Mouse (Mus musculus) stomach, embryonic 14.5 days (tissue): ENCODE measurements at regions not wholly inside any gene's neighbourhood (a gene's known extent, or its start where the extent isn't known, plus 50 kb on each side); places are given as distances from the start of the nearest gene placed in this dataset.

ENCODE experiments used
- ATAC-seq: fragments of 200-750 bp; cut with Nextera tagmentation; 2 replicates; pipeline ENCODE4 v1.8.0; 2017; ENCODE audit warnings: low read depth, moderate TSS enrichment; ENCODE audit not compliant: insufficient number of reproducible peaks, insufficient read depth, low FRiP score
- H3K27ac ChIP-seq: fragments of 300-500 bp; sonication (generic); 2 replicates; pipeline ENCODE4 v1.5.1; 2014; ENCODE audit warnings: mild to moderate bottlenecking, low read length, moderate library complexity, mixed read lengths
- H3K27me3 ChIP-seq: fragments of 300-500 bp; sonication (generic); 2 replicates; pipeline ENCODE4 v1.6.1; 2014; ENCODE audit warnings: low read length, control low read depth, mixed read lengths; ENCODE audit not compliant: control insufficient read depth, insufficient read depth
- H3K36me3 ChIP-seq: fragments of 300-500 bp; sonication (generic); 2 replicates; pipeline ENCODE4 v1.6.1; 2014; ENCODE audit warnings: mild to moderate bottlenecking, control low read depth, low read length, moderate library complexity, mixed read lengths; ENCODE audit not compliant: control insufficient read depth, insufficient read depth
- H3K4me1 ChIP-seq: fragments of 300-500 bp; sonication (generic); 2 replicates; pipeline ENCODE4 v1.6.1; 2014; ENCODE audit warnings: low read length, control low read depth, mixed read lengths; ENCODE audit not compliant: control insufficient read depth, insufficient read depth
- H3K4me2 ChIP-seq: fragments of 300-500 bp; sonication (generic); replicated peaks from 2 replicates; pipeline ENCODE4 v1.6.1; 2014; ENCODE audit warnings: low read depth, low read length, control low read depth
- H3K4me3 ChIP-seq: fragments of 300-500 bp; sonication (generic); 2 replicates; pipeline ENCODE4 v1.5.1; 2014; ENCODE audit warnings: low read depth, low read length, control low read depth
- H3K9ac ChIP-seq: fragments of 300-500 bp; sonication (generic); replicated peaks from 2 replicates; pipeline ENCODE4 v1.6.1; 2014; ENCODE audit warnings: low read depth, mild to moderate bottlenecking, control low read depth, low read length, moderate library complexity, mixed read lengths
- H3K9me3 ChIP-seq: fragments of 300-500 bp; sonication (generic); 2 replicates; pipeline ENCODE4 v1.6.1; 2016; ENCODE audit warnings: low read depth, low read length, control low read depth; ENCODE audit not compliant: control insufficient read depth
- whole genome bisulfite sequencing: fragments of 180-500 bp; shearing (Covaris S2); extraction: QIAGEN DNeasy Blood & Tissue Kit; methylation state at CpG from one replicate; pipeline ENCODE4 v1.1.7; 2014; 5-methylcytosine and 5-hydroxymethylcytosine counted together

DNA sequence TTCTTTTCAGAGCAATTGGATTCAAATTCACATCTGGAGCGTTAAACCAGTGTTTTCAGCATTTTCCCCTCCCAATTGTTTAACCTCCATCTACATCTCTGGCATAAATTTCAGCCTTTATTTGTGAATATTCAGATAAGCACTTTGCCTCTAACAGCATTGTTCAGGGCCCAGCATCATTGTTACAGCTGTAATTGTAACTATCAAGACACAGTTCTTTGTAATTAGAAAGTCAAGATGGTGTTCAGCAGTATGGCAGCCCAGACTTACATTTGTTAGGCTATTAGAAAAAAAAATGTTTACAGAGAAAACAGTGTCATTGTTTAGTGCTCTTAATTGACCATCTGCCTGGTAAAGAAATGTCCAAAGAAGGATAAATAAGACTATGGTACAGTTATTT is 1042.6 kb downstream of the 5730522E02Rik start:
- no peaks in the 10 kb centered on the region for H3K4me1 ChIP-seq
- no peak overlapping the region for H3K4me3 ChIP-seq
- WGBS, result 82% methylated on average over 1 of the region's 1 CpGs
- no peaks in the 10 kb centered on the region for H3K27me3 ChIP-seq
- H3K9me3 ChIP-seq, result no peaks in the 10 kb centered on the region
- no peak overlapping the region for H3K9ac ChIP-seq
- ATAC-seq, result no peak
- H3K36me3 ChIP-seq, result no peaks in the 10 kb centered on the region
- H3K27ac ChIP-seq, result no peak overlapping the region
- H3K4me2 ChIP-seq, result no peak overlapping the region

DNA sequence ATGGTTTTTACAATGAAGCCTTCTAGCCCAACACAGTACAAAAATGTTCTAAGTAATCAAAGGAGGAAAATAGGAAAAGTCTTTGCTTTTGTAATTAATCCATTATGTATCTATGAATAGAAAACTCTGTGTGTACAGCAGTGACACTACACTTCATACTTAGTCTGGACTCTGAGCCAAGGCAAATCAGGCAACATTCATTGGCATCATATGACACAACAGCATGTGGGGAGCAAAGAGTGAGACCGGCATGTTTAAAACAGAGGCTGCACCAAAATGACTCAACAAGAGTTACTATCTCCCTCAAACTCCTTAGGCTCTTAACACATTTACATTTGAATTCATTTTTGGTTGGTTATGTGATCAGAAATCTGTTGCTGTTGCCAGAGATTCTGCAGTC is 1039.5 kb downstream of the 5730522E02Rik start:
- Histone ChIP-seq H3K9me3 (no peaks in the 10 kb centered on the region), H3K9ac (no peak overlapping the region), H3K4me1 (no peaks in the 10 kb centered on the region), H3K4me3 (no peak overlapping the region), H3K27me3 (no peaks in the 10 kb centered on the region), H3K4me2 (no peak overlapping the region), H3K36me3 (no peaks in the 10 kb centered on the region), H3K27ac (no peak overlapping the region)
- 90% methylated on average over 1 of the region's 1 CpGs for WGBS
- no peak for ATAC-seq
